Mouse (Mus musculus) lung, adult 2 months (tissue): ENCODE data around the gene Carmil1. TPM values are rescaled to one million over a fixed set of nuclear protein-coding genes. Genes with fewer than 3 reads are reported as not detected.

Source experiments
- DNase-seq: peaks from one replicate; pipeline ENCODE4 v3.0.0; 2022
- H3K4me1 ChIP-seq: fragments of 200-500 bp; 2 replicates; pipeline ENCODE4 v1.6.1; 2011; ENCODE audit warnings: low read length; ENCODE audit not compliant: control insufficient read depth, insufficient read depth
- H3K4me3 ChIP-seq: fragments of 200-500 bp; replicated peaks from 2 replicates; pipeline ENCODE3; 2011; ENCODE audit warnings: low read depth, mild to moderate bottlenecking, control low read depth, low read length; ENCODE audit errors: extremely low read depth
- CTCF ChIP-seq: fragments of 200-500 bp; IDR thresholded peaks from 2 replicates; pipeline ENCODE4 v1.5.1; 2011; ENCODE audit warnings: mild to moderate bottlenecking, low read length, control low read depth; ENCODE audit not compliant: insufficient read depth
- POLR2A ChIP-seq: fragments of 200-500 bp; IDR thresholded peaks from 2 replicates; pipeline ENCODE4 v1.6.1; 2011; ENCODE audit warnings: low read depth, mild to moderate bottlenecking, control low read depth, low read length, borderline replicate concordance; ENCODE audit errors: extremely low read depth
- WGBS: fragments of 180-500 bp; shearing (Covaris S2); methylation state at CpG from one replicate; pipeline ENCODE4 v1.1.7; 2018; 5-methylcytosine and 5-hydroxymethylcytosine counted together
- polyA plus RNA-seq: library from polyadenylated mRNA; depleted of rRNA; stranded (reverse); fragments of >200 nt; gene quantifications from 2 replicates; pipeline ENCODE4 v1.2.3, GENCODE M21; 2012

Gene Carmil1
- polyA plus RNA-seq, 1 experiment = 17.3 TPM

- no peak for TF ChIP-seq CTCF
- TF ChIP-seq POLR2A = no peak
- 84% methylated on average over 5 of the region's 5 CpGs for WGBS
- H3K4me1 ChIP-seq = no peaks in the 10 kb centered on the region
Observed at GRCm38 (mm10) chr13:24264760-24265159, 15.8 kb downstream of the Carmil1 start.

GRCm38 (mm10) chr13:24263560-24263959, 17.0 kb downstream of the Carmil1 start:
- no peaks in the 10 kb centered on the region for H3K4me1 ChIP-seq
- TF ChIP-seq POLR2A (no peak), CTCF (no peak)
- 82% methylated on average over 4 of the region's 4 CpGs for WGBS
- DNase-seq = no peak
- no peak overlapping the region for H3K4me3 ChIP-seq

More at GRCm38 (mm10) chr13:24264760-24265159, 15.8 kb downstream of the Carmil1 start:
- no peak for DNase-seq
- H3K4me3 ChIP-seq = no peak overlapping the region

GRCm38 (mm10) chr13:24260751-24261591, 19.6 kb downstream of the Carmil1 start:
- WGBS = 32% methylated on average over 10 of the region's 10 CpGs
- no peak for DNase-seq
- no peak overlapping the region for H3K4me3 ChIP-seq
- no peak for TF ChIP-seq CTCF
- TF ChIP-seq POLR2A = no peak
- H3K4me1 ChIP-seq = peaks cover 7% of the 10 kb centered on the region

DNA sequence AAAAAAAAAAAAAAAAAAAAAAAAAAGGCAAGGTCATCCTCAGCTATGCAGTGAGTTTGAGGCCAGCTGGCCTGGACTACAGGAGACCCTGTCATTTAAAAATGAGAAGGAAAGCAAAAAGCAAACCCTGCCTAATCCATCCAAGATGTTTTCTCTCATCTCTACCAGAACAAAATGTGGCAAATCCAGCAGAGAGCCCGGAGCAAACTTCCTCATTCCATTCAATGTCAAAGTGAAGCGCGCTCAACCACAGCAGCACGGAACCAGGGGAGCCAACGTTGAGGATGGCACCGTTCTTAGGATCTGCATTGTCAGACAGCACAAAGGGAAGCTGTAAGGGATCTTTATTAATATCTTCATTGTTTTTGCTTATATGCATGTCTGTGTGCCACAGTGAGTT, 22.8 kb downstream of the Carmil1 start:
- Histone ChIP-seq H3K4me3 (no peak overlapping the region), H3K4me1 (peaks cover 11% of the 10 kb centered on the region)
- TF ChIP-seq CTCF (no peak), POLR2A (no peak)
- DNase-seq = no peak
- WGBS = 60% methylated on average over 6 of the region's 6 CpGs

DNA sequence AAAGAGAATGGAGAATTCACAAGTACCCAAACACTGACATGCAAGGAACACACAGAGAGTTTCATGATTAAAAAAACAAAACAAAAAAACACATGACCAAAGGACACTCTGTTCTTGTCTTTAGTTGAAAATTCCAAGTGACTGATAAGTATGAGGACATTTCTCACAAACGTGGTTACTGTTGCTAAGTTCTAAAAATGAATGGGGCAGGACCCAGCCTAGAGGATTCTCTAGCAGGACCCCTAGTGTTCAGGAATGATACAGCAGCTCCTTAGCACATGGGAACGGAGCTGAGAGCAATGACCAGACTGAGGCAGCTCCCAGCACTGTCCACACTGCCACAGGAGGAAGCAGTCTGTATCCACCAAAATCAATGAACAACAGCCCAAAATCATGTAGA, 26.6 kb downstream of the Carmil1 start:
- TF ChIP-seq POLR2A (no peak), CTCF (peak; percentile 67)
- no peak for DNase-seq

GRCm38 (mm10) chr13:24253551-24253950, 27.0 kb downstream of the Carmil1 start:
- DNase-seq = no peak
- peaks cover 18% of the 10 kb centered on the region for H3K4me1 ChIP-seq
- no peak for TF ChIP-seq CTCF
- TF ChIP-seq POLR2A = no peak
- H3K4me3 ChIP-seq = no peak overlapping the region
- WGBS = 32% methylated on average over 3 of the region's 3 CpGs

More for the DNA sequence above, 26.6 kb downstream of the Carmil1 start:
- Histone ChIP-seq H3K4me1 (peaks cover 15% of the 10 kb centered on the region), H3K4me3 (no peak overlapping the region)
- 5% methylated on average over 2 of the region's 2 CpGs for WGBS

DNA sequence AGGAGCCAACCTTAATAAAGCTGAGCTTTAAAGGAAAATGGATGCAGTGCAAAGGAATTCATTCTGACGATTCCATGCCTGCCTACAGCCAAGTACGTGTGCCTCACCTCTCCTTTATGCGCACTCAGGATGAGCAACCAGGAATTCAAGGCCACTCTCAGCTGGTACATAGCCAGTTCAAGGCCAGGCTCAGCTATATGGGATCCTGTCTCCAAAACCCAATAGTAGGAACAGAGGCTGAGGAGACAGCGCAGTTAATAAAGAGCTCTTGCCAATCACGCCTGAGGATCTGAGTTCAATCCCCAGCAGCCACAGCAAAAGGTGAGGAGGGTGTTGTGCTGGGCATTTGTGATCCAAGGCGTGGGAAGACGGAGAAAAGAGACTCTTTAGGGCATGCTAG, 29.4 kb downstream of the Carmil1 start:
- Histone ChIP-seq H3K4me1 (peaks cover 23% of the 10 kb centered on the region), H3K4me3 (no peak overlapping the region)
- no peak for TF ChIP-seq CTCF
- TF ChIP-seq POLR2A = no peak
- WGBS = 91% methylated on average over 7 of the region's 7 CpGs
- no peak for DNase-seq

GRCm38 (mm10) chr13:24247928-24248327, 32.7 kb downstream of the Carmil1 start:
- WGBS = 33% methylated on average over 5 of the region's 5 CpGs
- no peak overlapping the region for H3K4me3 ChIP-seq
- TF ChIP-seq POLR2A = no peak
- no peak for TF ChIP-seq CTCF
- DNase-seq = no peak
- peaks cover 27% of the 10 kb centered on the region for H3K4me1 ChIP-seq

GRCm38 (mm10) chr13:24247441-24247840, 33.2 kb downstream of the Carmil1 start:
- TF ChIP-seq POLR2A (no peak), CTCF (no peak)
- WGBS = 49% methylated on average over 3 of the region's 3 CpGs
- Histone ChIP-seq H3K4me3 (no peak overlapping the region), H3K4me1 (peaks cover 27% of the 10 kb centered on the region)
- DNase-seq = no peak

DNA sequence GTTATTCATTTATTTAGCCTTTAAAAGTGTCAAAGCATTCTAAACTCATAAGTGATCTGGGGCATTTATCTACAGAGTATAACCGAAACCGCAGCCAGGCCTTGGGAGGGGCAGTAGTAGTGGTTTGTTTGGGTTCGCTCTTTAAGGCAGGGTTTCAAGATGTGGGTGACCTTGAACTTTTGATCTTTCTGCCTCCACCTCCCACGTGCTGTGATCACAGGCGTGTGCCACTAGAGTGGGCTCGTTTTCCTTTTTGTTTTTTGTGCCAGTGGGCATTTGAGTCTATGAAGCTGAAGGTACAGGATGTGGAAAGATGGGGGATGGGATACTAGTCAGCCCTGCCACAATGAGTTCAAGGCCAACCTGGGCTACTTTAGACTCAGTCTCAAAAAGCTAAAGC, 34.3 kb downstream of the Carmil1 start:
- no peak for TF ChIP-seq POLR2A
- no peak for TF ChIP-seq CTCF
- WGBS = 33% methylated on average over 6 of the region's 6 CpGs
- DNase-seq = no peak
- H3K4me1 ChIP-seq = peaks cover 29% of the 10 kb centered on the region
- H3K4me3 ChIP-seq = no peak overlapping the region
